Mouse (Mus musculus): ENCODE results near the gene Ak7. TPM values are rescaled to one million over a fixed set of nuclear protein-coding genes. Genes with fewer than 3 reads are reported as not detected.

Ak7 gene
- total RNA-seq, 2 experiments from 2014 or later: 0.25 to 0.68 TPM

DNA sequence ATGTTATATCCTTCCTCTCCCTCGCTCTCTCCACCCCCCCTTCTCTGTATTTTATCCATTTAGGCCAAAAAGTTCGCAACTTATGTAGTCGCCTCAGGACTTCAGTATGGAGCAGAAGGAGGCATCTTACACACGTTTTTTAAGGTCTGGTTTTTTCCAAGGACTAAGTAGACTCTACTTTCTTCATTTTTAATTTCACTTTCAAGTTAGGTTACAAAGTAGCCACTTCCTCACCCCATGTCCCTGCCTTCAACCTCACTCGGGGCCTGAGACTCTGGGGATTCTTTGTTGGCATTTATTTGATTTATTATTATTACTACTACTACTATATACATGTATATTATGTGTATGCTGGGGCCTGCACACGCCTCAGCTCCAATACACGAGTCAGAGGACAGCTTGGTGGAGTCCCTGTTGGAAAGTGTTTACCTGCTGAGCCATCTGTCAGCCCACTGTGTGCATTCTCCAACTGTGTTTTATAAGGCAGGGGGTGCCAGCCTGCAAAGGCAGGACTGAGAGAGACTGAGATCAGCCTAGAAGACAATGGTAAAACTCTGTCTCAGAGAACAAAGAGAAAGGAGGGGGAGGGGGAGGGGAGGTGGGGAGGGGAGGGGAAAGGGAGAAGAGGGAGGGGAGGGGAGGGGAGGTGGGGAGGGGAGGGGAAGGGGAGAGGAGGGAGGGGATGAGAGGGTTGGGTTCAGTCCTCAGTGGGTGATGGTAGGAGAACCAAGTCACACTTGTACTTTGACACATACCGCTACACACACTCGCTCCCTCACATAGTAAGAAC is 27.8 kb downstream of the Ak7 start:
- Histone ChIP-seq H3K4me3 (no peak overlapping the region), H3K27ac (no peak overlapping the region)
- intact Hi-C loops (cut with DNase I): no loop called here
- no peak for DNase-seq (ENCODE audit: extremely low spot score in 1 of 2, low spot score in 2 of 2)
- no peak for TF ChIP-seq CTCF (IDR thresholded peaks at IDR 0.05)

DNA sequence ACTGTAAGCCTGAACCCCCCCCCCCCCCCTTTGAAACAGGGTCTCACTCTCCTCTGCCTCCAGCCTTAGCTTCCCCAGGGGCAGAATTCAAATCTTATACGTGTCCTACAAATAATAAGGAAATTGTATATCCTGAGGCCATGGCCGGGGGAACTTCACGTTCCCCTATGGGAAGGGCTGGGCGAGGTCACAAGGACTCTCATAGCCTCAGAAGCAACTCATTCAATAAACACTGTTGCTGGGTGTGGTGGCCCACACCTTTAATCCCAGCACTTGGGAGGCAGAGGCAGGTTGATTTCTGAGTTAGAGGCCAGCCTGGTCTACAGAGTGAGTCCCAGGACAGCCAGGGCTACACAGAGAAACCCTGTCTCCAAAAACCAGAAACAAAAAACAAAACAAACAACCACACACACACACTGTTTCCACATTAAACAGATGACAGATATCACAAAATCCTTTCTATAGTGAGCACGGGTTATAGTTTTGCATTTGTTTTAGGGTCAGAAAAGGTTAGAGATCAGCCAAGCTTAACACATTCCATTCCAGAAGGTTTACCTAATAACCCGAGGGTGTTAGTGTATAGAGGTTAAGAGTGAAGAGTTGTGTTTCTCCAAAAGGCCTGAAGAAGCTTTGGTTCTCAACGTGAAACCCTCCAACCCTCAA is 29.6 kb downstream of the Ak7 start:
- no peak for DNase-seq (ENCODE audit: extremely low spot score in 1 of 2, low spot score in 2 of 2)
- intact Hi-C loops (cut with DNase I): no loop called here
- Histone ChIP-seq H3K4me3 (no peak overlapping the region), H3K27ac (no peak overlapping the region)
- no peak for TF ChIP-seq CTCF (IDR thresholded peaks at IDR 0.05)

DNA sequence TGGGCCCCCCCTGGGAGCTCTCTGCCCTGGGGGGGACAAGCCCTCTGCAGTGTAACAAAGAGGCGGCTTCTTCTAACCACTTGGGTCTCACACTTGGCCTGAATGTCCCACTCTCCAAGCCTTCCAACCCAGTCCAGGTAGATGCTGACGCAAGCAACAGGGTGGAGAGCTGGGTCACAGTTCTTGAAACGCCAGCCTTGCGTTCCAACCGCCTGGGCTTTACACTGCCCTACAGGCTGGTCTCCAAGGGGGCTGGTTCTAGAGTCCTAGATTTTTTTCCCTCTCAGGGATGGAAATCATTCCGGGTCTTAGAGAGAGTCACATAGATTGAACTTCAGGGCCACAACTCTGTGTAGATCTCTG is 30.1 kb downstream of the Ak7 start:
- intact Hi-C loops (cut with DNase I): no loop called here
- Histone ChIP-seq H3K4me3 (no peak overlapping the region), H3K27ac (no peak overlapping the region)
- TF ChIP-seq CTCF (IDR thresholded peaks at IDR 0.05): no peak
- DNase-seq (ENCODE audit: extremely low spot score in 1 of 2, low spot score in 2 of 2): no peak

DNA sequence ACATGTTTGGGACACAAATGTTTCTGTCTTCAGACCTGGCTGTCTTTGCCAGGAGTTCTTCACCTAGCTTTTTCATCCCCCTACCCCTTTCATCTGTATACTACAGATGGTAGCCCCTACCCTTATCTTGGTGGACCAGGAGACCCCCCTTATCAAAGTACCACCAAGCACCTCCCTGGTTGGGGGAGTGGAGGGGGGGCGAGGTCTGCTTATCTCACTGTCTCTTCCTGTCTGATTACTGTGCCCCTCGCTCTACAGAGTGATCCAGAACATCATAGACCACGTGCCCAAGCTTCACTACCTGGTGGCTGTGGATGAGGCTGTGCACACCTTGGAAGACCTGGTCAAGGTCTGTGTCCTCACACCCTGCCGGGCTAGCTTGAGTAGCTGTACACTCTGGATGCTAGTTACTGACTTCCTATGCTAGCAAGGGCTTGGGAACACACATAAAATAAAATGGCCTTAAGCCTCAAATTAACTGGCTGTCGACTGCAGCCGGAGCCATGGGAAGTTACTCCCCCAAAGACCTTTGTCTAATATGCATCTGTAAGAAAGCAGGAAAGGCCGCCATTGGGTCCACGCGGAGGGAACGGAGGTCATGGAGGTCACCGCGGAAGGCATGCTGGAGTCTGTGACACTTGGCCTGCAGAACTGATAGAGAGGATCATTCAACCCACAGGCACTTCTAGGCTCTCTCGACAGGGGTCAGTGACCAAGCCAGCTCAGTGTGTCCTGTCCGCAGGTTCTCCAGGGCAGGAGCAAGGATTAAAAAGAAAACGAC is 32.7 kb downstream of the Ak7 start:
- H3K27ac ChIP-seq: no peak overlapping the region
- no peak for TF ChIP-seq CTCF (IDR thresholded peaks at IDR 0.05)
- no peak for DNase-seq (ENCODE audit: extremely low spot score in 1 of 2, low spot score in 2 of 2)
- intact Hi-C loops (cut with DNase I): no loop called here
- no peak overlapping the region for H3K4me3 ChIP-seq

GRCm38 (mm10) chr12:105739656-105740055 is 33.9 kb downstream of the Ak7 start:
- no peak overlapping the region for H3K27ac ChIP-seq
- no peak overlapping the region for H3K4me3 ChIP-seq
- no peak for TF ChIP-seq CTCF (IDR thresholded peaks at IDR 0.05)
- intact Hi-C loops (cut with DNase I): no loop called here
- no peak for DNase-seq (ENCODE audit: extremely low spot score in 1 of 2, low spot score in 2 of 2)

- Histone ChIP-seq H3K4me3 (no peak overlapping the region), H3K27ac (no peak overlapping the region)
- intact Hi-C loops (cut with DNase I): no loop called here
- TF ChIP-seq CTCF (IDR thresholded peaks at IDR 0.05): no peak
- no peak for DNase-seq (ENCODE audit: extremely low spot score in 1 of 2, low spot score in 2 of 2)
These were observed 42.3 kb downstream of the Ak7 start for GRCm38 (mm10) chr12:105748114-105748513.

DNA sequence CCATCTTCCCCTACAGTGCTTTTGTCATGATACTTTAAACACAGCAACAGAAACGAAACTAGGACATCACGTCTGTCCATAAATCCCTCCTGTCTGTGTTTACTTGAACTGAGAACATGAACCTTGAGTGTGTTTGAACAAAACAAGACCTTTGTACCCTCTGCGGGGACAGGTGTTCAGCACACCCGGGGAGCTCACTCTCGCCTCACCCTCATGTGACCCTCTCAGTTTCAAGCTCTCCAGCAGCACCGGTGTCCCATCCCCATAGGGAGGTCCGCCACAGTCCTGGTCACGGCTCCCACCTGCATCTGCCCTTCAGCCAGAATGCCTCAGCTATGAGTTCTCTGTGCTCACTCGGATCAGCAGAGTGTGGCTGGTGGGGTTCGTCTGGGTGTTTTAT is 48.0 kb downstream of the Ak7 start:
- no peak for TF ChIP-seq CTCF (IDR thresholded peaks at IDR 0.05)
- Histone ChIP-seq H3K4me3 (no peak overlapping the region), H3K27ac (no peak overlapping the region)
- no peak for DNase-seq (ENCODE audit: extremely low spot score in 1 of 2, low spot score in 2 of 2)
- intact Hi-C loops (cut with DNase I): no loop called here

GRCm38 (mm10) chr12:105757816-105758497 is 52.2 kb downstream of the Ak7 start:
- no peak overlapping the region for H3K4me3 ChIP-seq
- intact Hi-C loops (cut with DNase I): no loop called here
- H3K27ac ChIP-seq: no peak overlapping the region
- no peak for DNase-seq (ENCODE audit: extremely low spot score in 1 of 2, low spot score in 2 of 2)
- no peak for TF ChIP-seq CTCF (IDR thresholded peaks at IDR 0.05)

DNA sequence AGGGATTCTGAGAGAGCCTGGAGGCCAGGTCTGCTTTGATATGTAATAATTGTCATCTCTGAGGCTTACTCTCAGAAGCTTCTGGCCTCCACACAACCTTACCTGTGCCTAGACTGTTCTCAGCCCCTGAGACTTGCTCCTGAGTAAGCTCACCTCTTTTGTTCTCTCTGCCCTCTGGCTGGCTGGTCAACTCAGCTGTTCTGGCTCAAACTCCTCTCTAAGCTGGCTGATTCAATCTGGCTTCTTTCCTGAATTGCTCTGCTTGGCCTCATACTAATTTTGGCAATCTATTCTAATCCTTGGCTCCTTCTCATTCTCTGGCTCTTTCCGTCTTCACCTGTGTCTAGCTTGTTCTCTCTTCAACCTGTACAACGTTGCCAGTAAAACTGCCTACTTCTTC is 53.1 kb downstream of the Ak7 start:
- Histone ChIP-seq H3K4me3 (no peak overlapping the region), H3K27ac (no peak overlapping the region)
- intact Hi-C loops (cut with DNase I): no loop called here
- no peak for TF ChIP-seq CTCF (IDR thresholded peaks at IDR 0.05)
- no peak for DNase-seq (ENCODE audit: extremely low spot score in 1 of 2, low spot score in 2 of 2)

DNA sequence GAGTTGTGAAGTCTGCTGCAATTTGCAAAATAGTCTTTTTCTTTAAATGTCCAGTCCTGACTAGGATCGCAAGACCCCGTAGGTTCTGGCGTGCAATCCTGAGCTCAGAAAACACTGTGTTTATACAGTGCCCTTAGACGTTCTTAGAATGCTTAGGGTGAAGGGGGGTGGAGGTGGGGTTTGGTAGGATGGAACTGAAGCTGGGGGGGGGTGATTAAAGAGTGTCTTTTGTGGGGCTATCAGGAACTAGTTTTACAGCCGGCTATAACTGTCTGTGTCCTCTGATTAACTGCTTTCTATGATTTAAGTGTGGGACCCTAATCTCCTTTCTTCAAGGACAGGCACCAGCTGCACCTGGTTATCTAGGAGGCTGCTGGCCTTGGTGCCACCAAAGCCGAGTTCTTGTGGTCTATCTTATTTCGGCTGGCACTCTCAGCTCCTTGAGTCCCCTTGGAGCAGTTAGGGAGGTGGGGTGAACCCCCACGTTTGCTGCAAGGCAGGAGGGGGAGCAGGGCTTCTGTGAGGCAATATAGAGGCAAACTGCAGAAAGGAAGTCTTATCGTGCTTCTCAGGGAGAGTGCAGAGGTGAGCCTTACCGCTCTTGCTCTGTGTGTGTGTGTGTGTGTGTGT is 54.2 kb downstream of the Ak7 start:
- no peak for DNase-seq (ENCODE audit: extremely low spot score in 1 of 2, low spot score in 2 of 2)
- TF ChIP-seq CTCF (IDR thresholded peaks at IDR 0.05): no peak
- no peak overlapping the region for H3K27ac ChIP-seq
- intact Hi-C loops (cut with DNase I): no loop called here
- no peak overlapping the region for H3K4me3 ChIP-seq

- DNase-seq (ENCODE audit: extremely low spot score in 1 of 2, low spot score in 2 of 2): no peak
- Histone ChIP-seq H3K4me3 (no peak overlapping the region), H3K27ac (no peak overlapping the region)
- TF ChIP-seq CTCF (IDR thresholded peaks at IDR 0.05): no peak
- intact Hi-C loops (cut with DNase I): no loop called here
These were observed 55.4 kb downstream of the Ak7 start for GRCm38 (mm10) chr12:105761171-105761570.

Measured in left cerebral cortex, adult 2 months (tissue).